8 mouse cellular contexts compared by ENCODE assay signal in the genomic region with DNA sequence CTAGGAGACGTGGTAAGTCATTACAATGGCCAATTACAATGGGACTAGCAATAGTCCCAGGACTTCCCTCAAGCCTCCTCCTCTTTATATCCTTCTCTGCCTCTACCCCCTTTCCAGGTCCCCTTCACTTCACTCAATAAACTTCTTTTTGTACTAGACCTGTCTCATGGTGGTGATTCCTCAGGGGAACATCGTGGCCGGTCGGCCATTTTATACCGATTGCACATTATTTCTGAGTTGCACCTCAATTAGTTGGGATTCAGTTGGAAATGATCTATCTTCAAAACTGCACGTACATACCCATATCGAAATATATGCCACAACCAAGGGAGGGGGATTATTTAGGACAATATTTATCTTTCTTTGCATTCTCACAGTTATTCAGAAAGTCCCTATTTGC. TPM values are rescaled to one million over a fixed set of nuclear protein-coding genes. Genes with fewer than 3 reads are reported as not detected.
DNase-seq lines count a peak whose midpoint lies in the region; ATAC-seq lines count a peak whose summit lies in the region.

No protein-coding gene starts in this region.

- H3K4me1 ChIP-seq in forebrain, embryonic 10.5 days = peaks cover 18% of the 10 kb centered on the region
- peaks cover 27% of the 10 kb centered on the region for H3K4me1 ChIP-seq in liver, embryonic 13.5 days (replicated peaks)

- no peaks in the 10 kb centered on the region for H3K27me3 ChIP-seq in forebrain, embryonic 10.5 days (ENCODE audit: poor library complexity, severe bottlenecking)
- H3K27me3 ChIP-seq in liver, embryonic 13.5 days = no peaks in the 10 kb centered on the region

- H3K9ac ChIP-seq in liver, embryonic 13.5 days = peak overlapping the region; percentile 84

- peak overlapping the region; percentile 96 for H3K27ac ChIP-seq in forebrain, embryonic 10.5 days
- peak overlapping the region; percentile 97 for H3K27ac ChIP-seq in liver, embryonic 13.5 days

- no peak for ATAC-seq in liver, embryonic 13.5 days (ENCODE audit: low read depth)

- peaks cover 39% of the 10 kb centered on the region for H3K36me3 ChIP-seq in forebrain, embryonic 10.5 days (replicated peaks)
- peaks cover 27% of the 10 kb centered on the region for H3K36me3 ChIP-seq in liver, embryonic 13.5 days

- peak overlapping the region; percentile 77 for H3K4me2 ChIP-seq in liver, embryonic 13.5 days

- H3K4me3 ChIP-seq in forebrain, embryonic 10.5 days = peak overlapping the region; percentile 87
- H3K4me3 ChIP-seq in liver, embryonic 13.5 days (replicated peaks) = peak overlapping the region; percentile 80

- WGBS in forebrain, embryonic 10.5 days = 32% methylated on average over 7 of the region's 7 CpGs
- WGBS in liver, embryonic 13.5 days (ENCODE audit: insufficient replicate concordance) = 28% methylated on average over 7 of the region's 7 CpGs

- peak; percentile 9 for DNase-seq in adrenal gland, postnatal 10 days
- no peak for DNase-seq in adrenal gland, postnatal 25 days
- DNase-seq in 3T3-L1 (ENCODE audit: low read depth, low spot score) = peak; percentile 62
- no peak for DNase-seq in forebrain, embryonic 10.5 days (ENCODE audit: extremely low spot score, low spot score)
- no peak for DNase-seq in liver, embryonic 13.5 days
- no peak for DNase-seq in right cerebral cortex, postnatal 14 days
- no peak for DNase-seq in right cerebral cortex, postnatal 25 days
- DNase-seq in layer of hippocampus, postnatal 10 days (ENCODE audit: low spot score in 2 of 2) = no peak

- H3K9me3 ChIP-seq in forebrain, embryonic 10.5 days = no peaks in the 10 kb centered on the region
- H3K9me3 ChIP-seq in liver, embryonic 13.5 days (replicated peaks) = no peaks in the 10 kb centered on the region

RNA-seq across cellular contexts. Expression of gene Rc3h2, which starts 8.9 kb away (rescaled TPM):
- 10 to 100 TPM; 34.8 to 43.4 TPM for total RNA-seq in adrenal gland, postnatal 10 days (2021)
- total RNA-seq in adrenal gland, postnatal 25 days (2021) = 42.5 and 43.8 TPM in 2 replicates
- 17.9 and 20.5 TPM in 2 replicates for polyA plus RNA-seq in forebrain, embryonic 10.5 days (2016; fragmentation: Nextera tagmentation; extraction: Ambion mirVana)
- polyA plus RNA-seq in liver, embryonic 13.5 days (2015; fragmentation: Nextera tagmentation; extraction: Ambion mirVana) = 3.7 and 4.0 TPM in 2 replicates
- 10 to 100 TPM; 78.7 to 82.2 TPM for total RNA-seq in layer of hippocampus, postnatal 10 days (2021)

RNA-seq across cellular contexts. Expression of gene Zbtb26, which starts 11.3 kb away (rescaled TPM):
- total RNA-seq in adrenal gland, postnatal 10 days (2021) = 10 to 100 TPM in 1 of 2 experiments, 1 to 10 TPM in 1; 6.2 to 10.2 TPM
- 11.4 and 14.5 TPM in 2 replicates for total RNA-seq in adrenal gland, postnatal 25 days (2021)
- 9.8 and 11.0 TPM in 2 replicates for polyA plus RNA-seq in forebrain, embryonic 10.5 days (2016; fragmentation: Nextera tagmentation; extraction: Ambion mirVana)
- 1.7 and 2.1 TPM in 2 replicates for polyA plus RNA-seq in liver, embryonic 13.5 days (2015; fragmentation: Nextera tagmentation; extraction: Ambion mirVana)
- total RNA-seq in layer of hippocampus, postnatal 10 days (2021) = 1 to 10 TPM; 8.8 to 8.9 TPM

RNA-seq across cellular contexts. Expression of gene Zbtb6, which starts 11.4 kb away (rescaled TPM):
- total RNA-seq in adrenal gland, postnatal 10 days (2021) = 10 to 100 TPM; 12.6 to 13.6 TPM
- total RNA-seq in adrenal gland, postnatal 25 days (2021) = 14.1 and 15.8 TPM in 2 replicates
- 6.0 and 6.7 TPM in 2 replicates for polyA plus RNA-seq in forebrain, embryonic 10.5 days (2016; fragmentation: Nextera tagmentation; extraction: Ambion mirVana)
- 2.4 and 3.6 TPM in 2 replicates for polyA plus RNA-seq in liver, embryonic 13.5 days (2015; fragmentation: Nextera tagmentation; extraction: Ambion mirVana)
- 10 to 100 TPM; 14.9 to 16.3 TPM for total RNA-seq in layer of hippocampus, postnatal 10 days (2021)

RNA-seq across cellular contexts. Expression of gene Rabgap1, which starts 11.5 kb away (rescaled TPM):
- total RNA-seq in adrenal gland, postnatal 10 days (2021) = 10 to 100 TPM; 49.5 to 61.9 TPM
- total RNA-seq in adrenal gland, postnatal 25 days (2021) = 53.4 and 62.1 TPM in 2 replicates
- 41.1 and 42.1 TPM in 2 replicates for polyA plus RNA-seq in forebrain, embryonic 10.5 days (2016; fragmentation: Nextera tagmentation; extraction: Ambion mirVana)
- polyA plus RNA-seq in liver, embryonic 13.5 days (2015; fragmentation: Nextera tagmentation; extraction: Ambion mirVana) = 7.4 and 8.8 TPM in 2 replicates
- total RNA-seq in layer of hippocampus, postnatal 10 days (2021) = 100 to 1,000 TPM; 101 to 103 TPM

Comparison
In these comparisons a context has a peak if more than half of its experiments do, and no peak if none do; other contexts are left out.
1. DNase-seq: peak in adrenal gland, postnatal 10 days (single experiment) and 3T3-L1 (single experiment); none in adrenal gland, postnatal 25 days (single experiment), forebrain, embryonic 10.5 days (single experiment), liver, embryonic 13.5 days (single experiment), right cerebral cortex, postnatal 14 days (single experiment), right cerebral cortex, postnatal 25 days (single experiment) and layer of hippocampus, postnatal 10 days (0 of 2).